Mouse (Mus musculus): ENCODE data around the gene Jdp2. TPM values are rescaled to one million over a fixed set of nuclear protein-coding genes. Genes with fewer than 3 reads are reported as not detected.
A peak's percentile ranks its signal among the peaks of the same experiment; 100 is the strongest.

Jdp2 gene
- total RNA-seq, 1 experiment = 15.9 TPM

GRCm38 (mm10) chr12:85565441-85565840, 33.4 kb upstream of the Jdp2 start:
- Histone ChIP-seq H3K4me3 (ENCODE audit: insufficient read depth in 1 of 2, low read depth in 1 of 2, low read length in 2 of 2, poor library complexity in 1 of 2, severe bottlenecking in 1 of 2) (no peak overlapping the region), H3K9me3 (ENCODE audit: control insufficient read depth, insufficient read depth, low read depth, low read length) (no peaks in the 10 kb centered on the region), H3K4me1 (ENCODE audit: control insufficient read depth in 2 of 2, insufficient read depth in 2 of 2, low read length in 2 of 2, poor library complexity in 1 of 2) (no peaks in the 10 kb centered on the region), H3K9ac (ENCODE audit: insufficient read depth, low read depth, low read length, poor library complexity, severe bottlenecking) (no peak overlapping the region), H3K36me3 (ENCODE audit: control insufficient read depth, insufficient read depth, low read length, poor library complexity, severe bottlenecking) (no peaks in the 10 kb centered on the region), H3K27ac (ENCODE audit: insufficient read depth, low read depth, low read length, poor library complexity, severe bottlenecking) (no peak overlapping the region)
- TF ChIP-seq CHD2 (IDR thresholded peaks at IDR 0.05; ENCODE audit: low read depth, low read length) = no peak
- no peak for TF ChIP-seq ZNF384 (IDR thresholded peaks at IDR 0.05; ENCODE audit: low read depth, low read length)
- TF ChIP-seq HCFC1 (IDR thresholded peaks at IDR 0.05; ENCODE audit: borderline replicate concordance, insufficient read depth, low read length) = no peak
- in situ Hi-C loops (cut with MboI; ENCODE audit: low sequenced_read_pairs in 2 of 2, unreplicated experiment in 2 of 2) = no loop called here
- no peak for DNase-seq (ENCODE audit: low read depth, low spot score)

GRCm38 (mm10) chr12:85568298-85568697, 30.5 kb upstream of the Jdp2 start:
- Histone ChIP-seq H3K4me1 (ENCODE audit: control insufficient read depth in 2 of 2, insufficient read depth in 2 of 2, low read length in 2 of 2, poor library complexity in 1 of 2) (peaks cover 2 to 6% of the 10 kb centered on the region in 2 experiments; a peak in 1 of 4 replicates), H3K36me3 (ENCODE audit: control insufficient read depth, insufficient read depth, low read length, poor library complexity, severe bottlenecking) (no peaks in the 10 kb centered on the region), H3K4me3 (ENCODE audit: insufficient read depth in 1 of 2, low read depth in 1 of 2, low read length in 2 of 2, poor library complexity in 1 of 2, severe bottlenecking in 1 of 2) (no peak overlapping the region), H3K9ac (ENCODE audit: insufficient read depth, low read depth, low read length, poor library complexity, severe bottlenecking) (no peak overlapping the region), H3K27ac (ENCODE audit: insufficient read depth, low read depth, low read length, poor library complexity, severe bottlenecking) (no peak overlapping the region), H3K9me3 (ENCODE audit: control insufficient read depth, insufficient read depth, low read depth, low read length) (no peaks in the 10 kb centered on the region)
- in situ Hi-C loops (cut with MboI; ENCODE audit: low sequenced_read_pairs in 2 of 2, unreplicated experiment in 2 of 2) = no loop called here
- TF ChIP-seq CHD2 (IDR thresholded peaks at IDR 0.05; ENCODE audit: low read depth, low read length) = no peak
- TF ChIP-seq ZNF384 (IDR thresholded peaks at IDR 0.05; ENCODE audit: low read depth, low read length) = no peak
- TF ChIP-seq ZC3H11A (IDR thresholded peaks at IDR 0.05; ENCODE audit: borderline replicate concordance, low read depth, low read length) = no peak
- TF ChIP-seq HCFC1 (IDR thresholded peaks at IDR 0.05; ENCODE audit: borderline replicate concordance, insufficient read depth, low read length) = no peak
- TF ChIP-seq MAFK (IDR thresholded peaks at IDR 0.05; ENCODE audit: insufficient read depth, low read depth, low read length) = no peak
- DNase-seq (ENCODE audit: low read depth, low spot score) = no peak

GRCm38 (mm10) chr12:85569393-85570157, 29.3 kb upstream of the Jdp2 start:
- H3K4me1 ChIP-seq (ENCODE audit: control insufficient read depth in 2 of 2, insufficient read depth in 2 of 2, low read length in 2 of 2, poor library complexity in 1 of 2) = peaks cover 2 to 6% of the 10 kb centered on the region in 2 experiments; a peak in 1 of 4 replicates
- in situ Hi-C loops (cut with MboI; ENCODE audit: low sequenced_read_pairs in 2 of 2, unreplicated experiment in 2 of 2) = no loop called here
- TF ChIP-seq CHD2 (IDR thresholded peaks at IDR 0.05; ENCODE audit: low read depth, low read length) = no peak
- TF ChIP-seq MAFK (IDR thresholded peaks at IDR 0.05; ENCODE audit: insufficient read depth, low read depth, low read length) = peak; percentile 55
- TF ChIP-seq ZNF384 (IDR thresholded peaks at IDR 0.05; ENCODE audit: low read depth, low read length) = no peak
- DNase-seq (ENCODE audit: low read depth, low spot score) = no peak
- H3K4me3 ChIP-seq (ENCODE audit: insufficient read depth in 1 of 2, low read depth in 1 of 2, low read length in 2 of 2, poor library complexity in 1 of 2, severe bottlenecking in 1 of 2) = no peak overlapping the region
- H3K36me3 ChIP-seq (ENCODE audit: control insufficient read depth, insufficient read depth, low read length, poor library complexity, severe bottlenecking) = no peaks in the 10 kb centered on the region
- H3K9me3 ChIP-seq (ENCODE audit: control insufficient read depth, insufficient read depth, low read depth, low read length) = no peaks in the 10 kb centered on the region
- H3K9ac ChIP-seq (ENCODE audit: insufficient read depth, low read depth, low read length, poor library complexity, severe bottlenecking) = no peak overlapping the region
- H3K27ac ChIP-seq (ENCODE audit: insufficient read depth, low read depth, low read length, poor library complexity, severe bottlenecking) = no peak overlapping the region

GRCm38 (mm10) chr12:85570158-85570540, 28.7 kb upstream of the Jdp2 start:
- Histone ChIP-seq H3K9ac (ENCODE audit: insufficient read depth, low read depth, low read length, poor library complexity, severe bottlenecking) (no peak overlapping the region), H3K4me1 (ENCODE audit: control insufficient read depth in 2 of 2, insufficient read depth in 2 of 2, low read length in 2 of 2, poor library complexity in 1 of 2) (peaks cover 2 to 6% of the 10 kb centered on the region in 2 experiments; a peak in 1 of 4 replicates), H3K36me3 (ENCODE audit: control insufficient read depth, insufficient read depth, low read length, poor library complexity, severe bottlenecking) (no peaks in the 10 kb centered on the region), H3K9me3 (ENCODE audit: control insufficient read depth, insufficient read depth, low read depth, low read length) (no peaks in the 10 kb centered on the region), H3K4me3 (ENCODE audit: insufficient read depth in 1 of 2, low read depth in 1 of 2, low read length in 2 of 2, poor library complexity in 1 of 2, severe bottlenecking in 1 of 2) (no peak overlapping the region), H3K27ac (ENCODE audit: insufficient read depth, low read depth, low read length, poor library complexity, severe bottlenecking) (no peak overlapping the region)
- in situ Hi-C loops (cut with MboI; ENCODE audit: low sequenced_read_pairs in 2 of 2, unreplicated experiment in 2 of 2) = no loop called here
- TF ChIP-seq ZNF384 (IDR thresholded peaks at IDR 0.05; ENCODE audit: low read depth, low read length) (no peak), HCFC1 (IDR thresholded peaks at IDR 0.05; ENCODE audit: borderline replicate concordance, insufficient read depth, low read length) (no peak), CHD2 (IDR thresholded peaks at IDR 0.05; ENCODE audit: low read depth, low read length) (no peak), MAFK (IDR thresholded peaks at IDR 0.05; ENCODE audit: insufficient read depth, low read depth, low read length) (no peak), ZC3H11A (IDR thresholded peaks at IDR 0.05; ENCODE audit: borderline replicate concordance, low read depth, low read length) (no peak)
- DNase-seq (ENCODE audit: low read depth, low spot score) = no peak
